Mouse (Mus musculus) layer of hippocampus, postnatal 10 days (tissue): ENCODE measurements around the gene Cmas. TPM values are rescaled to one million over a fixed set of nuclear protein-coding genes. Genes with fewer than 3 reads are reported as not detected.

Source experiments
- DNase-seq, 2 experiments: peaks; one replicate each; pipeline ENCODE4 v3.0.0; 2021; ENCODE audit warnings: low spot score in 2 of 2
- total RNA-seq, 2 experiments: library from RNA; stranded (reverse); gene quantifications; 2 replicates each; pipeline ENCODE4 v1.2.3; 2021

Gene Cmas
- total RNA-seq, 2 experiments from 2014 or later = 134 to 138 TPM

- DNase-seq = no peak
These were observed 35.9 kb downstream of the Cmas start for GRCm38 (mm10) chr6:142792241-142792968.

DNA sequence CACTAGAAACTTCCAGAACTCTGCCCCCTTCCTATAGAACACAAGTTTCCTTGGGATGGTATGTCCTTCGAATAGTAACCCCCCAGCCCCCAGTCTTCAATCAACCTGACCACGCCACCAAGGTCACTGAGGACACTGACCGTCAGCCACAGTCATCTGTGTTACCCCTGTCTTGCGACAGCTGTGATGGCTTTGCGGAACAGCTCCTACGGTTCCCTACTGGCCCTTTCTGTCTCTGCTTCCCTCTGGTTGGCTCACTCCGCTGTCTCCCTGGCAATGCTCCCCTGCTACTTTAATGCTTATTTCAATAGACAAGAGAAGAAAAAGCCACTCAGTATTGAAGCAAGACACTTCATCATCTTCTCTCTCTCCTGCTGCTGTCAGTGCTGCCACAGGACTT lies 37.0 kb downstream of the Cmas start:
- DNase-seq = no peak

DNA sequence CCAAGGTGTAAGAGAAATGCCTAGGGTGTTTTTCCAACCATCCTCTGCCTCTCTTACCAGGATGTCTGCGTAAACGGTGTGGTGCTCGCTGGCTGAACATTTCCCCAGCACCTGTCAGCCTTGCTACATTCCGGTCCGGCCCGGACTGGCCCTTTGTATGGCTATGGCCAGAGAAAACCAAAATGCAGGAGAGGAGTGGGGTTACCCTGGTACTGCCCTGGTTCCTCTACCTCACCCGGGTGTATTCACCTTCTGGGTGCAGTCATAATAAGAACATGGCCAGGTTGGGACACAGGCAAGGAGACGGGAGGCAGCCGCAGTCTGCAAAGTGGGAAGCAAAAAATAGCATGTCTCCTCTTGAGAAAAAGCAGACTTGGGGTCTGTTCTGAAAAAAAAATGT lies 38.6 kb downstream of the Cmas start:
- DNase-seq = no peak

DNA sequence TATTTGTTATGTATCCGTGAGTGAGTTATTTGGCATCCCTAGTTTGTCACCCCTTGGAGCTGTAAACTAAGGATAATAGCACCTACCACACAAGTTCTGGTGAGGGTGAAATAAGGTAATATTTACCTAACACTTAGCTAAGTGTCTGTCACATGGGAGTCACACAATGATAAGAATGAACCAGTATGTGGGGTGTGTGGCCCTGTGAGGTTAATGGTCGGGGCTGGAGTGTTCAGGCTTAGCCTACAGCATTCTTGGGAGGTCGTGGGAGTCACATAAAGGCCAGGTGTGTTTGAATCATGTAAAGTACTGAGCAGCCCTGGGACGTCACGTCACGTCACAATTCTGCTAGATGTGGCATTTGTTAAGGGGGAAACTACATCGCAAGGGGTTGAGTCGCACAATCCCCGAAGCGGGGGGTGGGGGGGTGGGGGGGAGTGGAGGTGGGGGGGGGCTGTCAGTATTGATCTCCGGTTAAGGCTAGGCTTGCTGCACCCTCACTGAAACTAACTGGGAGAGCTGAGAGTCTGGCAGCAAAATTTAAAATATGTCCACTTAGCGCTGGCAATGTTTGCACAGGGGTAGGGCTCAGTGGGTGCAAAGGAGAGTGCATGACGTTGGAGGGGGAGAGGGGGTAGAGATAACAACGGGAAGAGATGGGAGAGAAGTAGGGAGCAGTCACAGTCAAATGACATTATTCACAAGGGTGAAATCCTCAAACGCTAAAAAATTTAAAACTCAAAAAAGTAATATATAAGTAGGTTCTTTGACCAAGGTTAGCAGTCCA lies 39.4 kb downstream of the Cmas start:
- DNase-seq = no peak

DNA sequence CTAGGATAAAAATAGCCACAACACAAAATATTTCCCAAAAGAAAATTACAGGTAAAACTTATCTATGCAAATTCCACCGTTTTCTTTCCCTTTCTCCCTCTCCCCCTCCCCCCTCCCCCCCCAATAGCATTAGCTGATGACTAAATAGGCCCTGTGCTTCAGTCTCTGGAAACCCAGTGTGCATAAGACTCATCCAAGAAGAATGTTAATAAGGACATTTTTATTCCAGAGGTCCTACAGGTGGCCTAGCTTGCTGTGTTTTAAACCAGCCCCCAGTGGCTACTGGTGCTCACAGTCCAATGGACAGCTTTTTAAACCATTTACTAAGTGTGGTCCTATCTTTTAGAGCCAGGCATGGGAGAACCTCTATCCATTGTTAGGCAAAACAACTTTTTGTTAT lies 41.5 kb downstream of the Cmas start:
- no peak for DNase-seq

GRCm38 (mm10) chr6:142798837-142799236 lies 42.4 kb downstream of the Cmas start:
- no peak for DNase-seq

- DNase-seq = no peak
These were observed 43.4 kb downstream of the Cmas start for GRCm38 (mm10) chr6:142799704-142800374.

DNA sequence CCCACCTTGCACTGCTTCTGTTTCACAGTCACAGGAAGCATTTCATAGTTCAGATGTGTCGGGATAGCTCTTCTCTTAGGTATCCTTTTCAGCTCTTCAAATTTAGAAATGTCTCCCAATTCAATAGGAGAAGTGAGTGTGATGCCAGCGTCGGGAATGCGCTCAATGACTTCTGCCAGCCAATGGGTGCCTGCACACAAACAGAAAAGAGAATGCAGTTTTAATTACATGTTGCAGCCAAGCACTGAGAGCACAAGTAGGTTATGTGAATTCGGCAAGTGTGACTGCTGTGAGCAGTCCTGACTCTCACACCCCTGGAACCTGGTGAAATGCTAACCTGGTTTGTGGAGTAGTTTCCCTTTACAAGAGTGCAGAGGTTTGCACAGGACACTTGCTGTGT lies 45.2 kb downstream of the Cmas start:
- no peak for DNase-seq

DNA sequence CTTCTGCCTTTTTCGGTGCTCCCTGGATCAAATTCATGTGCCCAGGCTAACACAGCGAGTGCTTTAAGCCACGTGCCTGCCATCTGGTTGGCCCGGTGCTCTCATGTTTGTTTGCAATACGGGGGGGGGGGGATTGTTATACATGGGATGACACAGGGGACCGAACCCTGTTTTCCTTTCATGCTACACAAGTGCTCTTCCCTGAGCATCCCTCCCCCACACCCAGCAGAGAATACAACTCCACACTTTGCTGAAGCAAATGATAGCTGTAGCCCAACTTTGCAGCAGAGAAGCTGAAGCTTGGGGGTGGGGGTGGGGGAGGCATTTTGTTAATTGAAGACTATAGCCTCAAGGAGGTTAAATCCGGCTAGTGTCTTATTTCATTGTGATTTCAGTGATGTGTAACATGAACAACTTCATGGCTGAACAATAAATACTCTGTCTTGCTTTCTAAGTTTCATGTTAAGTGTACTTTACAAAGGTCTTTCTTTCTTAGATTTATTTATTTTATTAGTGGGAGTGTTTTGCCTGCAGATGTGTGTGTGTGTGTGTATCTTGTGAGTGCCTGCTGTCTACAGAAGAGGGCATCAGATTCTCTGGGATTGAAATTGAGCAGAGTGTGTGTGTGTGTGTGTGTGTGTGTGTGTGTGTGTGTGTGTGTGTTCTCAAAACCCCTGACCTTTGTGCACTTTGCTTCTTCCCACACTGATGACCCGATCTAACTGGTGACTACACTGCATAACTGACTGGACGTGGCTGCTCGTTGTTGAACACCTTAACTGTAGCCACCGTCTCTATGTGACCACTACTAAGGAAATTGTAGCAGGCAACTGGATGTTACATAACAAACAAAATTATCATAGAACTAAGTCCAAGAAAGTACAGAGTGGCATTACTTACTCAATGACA lies 46.4 kb downstream of the Cmas start:
- no peak for DNase-seq

GRCm38 (mm10) chr6:142804402-142804801 lies 47.9 kb downstream of the Cmas start, which contains the start of gene Sult6b2:
Gene Sult6b2, minus strand, starts transcription at chr6:142804502.
- DNase-seq = no peak

GRCm38 (mm10) chr6:142806326-142806725 lies 49.8 kb downstream of the Cmas start:
- DNase-seq = no peak

- DNase-seq = no peak
These were observed 53.0 kb downstream of the Cmas start for GRCm38 (mm10) chr6:142809373-142810098.

- DNase-seq = no peak
These were observed 53.8 kb downstream of the Cmas start for GRCm38 (mm10) chr6:142810239-142810638.

DNA sequence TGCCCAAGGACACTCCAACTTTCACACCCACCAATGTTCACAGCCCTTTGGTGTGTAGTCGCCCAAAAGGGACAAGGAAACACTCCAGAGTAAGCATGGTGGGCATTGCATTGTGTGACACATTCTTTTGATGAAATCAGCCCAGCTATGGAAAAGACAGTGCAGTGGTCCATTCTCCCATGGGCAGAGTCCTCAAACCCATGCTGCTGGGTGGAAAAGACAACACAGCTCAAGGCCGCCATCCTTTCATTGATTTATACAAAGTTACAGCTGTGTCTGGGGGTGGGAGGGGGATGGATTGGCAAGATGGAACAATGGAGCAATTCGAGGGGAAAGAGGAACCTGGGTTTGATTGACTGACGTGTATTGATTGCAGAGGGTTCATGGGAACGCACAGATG lies 56.5 kb downstream of the Cmas start:
- DNase-seq = no peak

DNA sequence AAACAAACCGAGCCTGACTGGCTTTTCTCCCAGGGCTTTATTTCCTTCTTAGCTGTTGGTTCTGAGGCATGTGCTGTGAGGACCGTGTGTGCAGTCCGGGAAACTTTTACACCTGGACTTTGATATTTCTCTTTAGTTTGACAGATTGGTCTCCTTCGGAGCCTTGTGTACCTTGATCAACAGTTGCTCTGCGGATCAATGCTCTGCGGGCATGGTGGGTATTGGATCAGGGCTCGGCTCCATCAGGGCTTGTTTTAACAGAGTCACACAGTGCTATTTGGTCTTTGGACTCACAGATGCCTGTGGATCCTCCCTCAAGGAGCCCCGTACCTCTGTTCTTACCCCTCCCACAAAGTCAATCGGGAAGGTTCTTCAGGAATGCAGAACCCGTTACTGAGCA lies 57.5 kb downstream of the Cmas start:
- no peak for DNase-seq

- DNase-seq = peak; percentile 85 to 91
These were observed 58.0 kb downstream of the Cmas start for GRCm38 (mm10) chr6:142814495-142814921.

DNA sequence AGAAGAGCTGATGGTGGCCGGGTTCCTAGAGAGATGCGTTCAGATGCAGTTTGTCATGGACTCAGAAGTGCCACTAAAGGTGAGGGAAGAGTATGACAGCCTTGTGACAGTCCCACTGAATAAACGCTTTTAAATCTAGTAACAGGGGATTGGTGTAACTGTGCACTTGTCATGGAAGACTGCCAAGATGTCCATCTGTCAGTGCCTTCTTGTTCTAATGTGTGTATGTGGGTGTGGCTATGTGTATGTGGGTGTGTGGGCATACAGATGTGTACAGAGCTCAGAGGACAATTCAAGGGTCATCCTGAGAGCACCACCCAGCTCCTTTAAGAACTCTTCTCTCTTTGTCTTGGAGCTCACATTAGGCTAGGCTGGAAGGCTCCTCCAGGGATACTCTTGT lies 59.0 kb downstream of the Cmas start:
- no peak for DNase-seq

DNA sequence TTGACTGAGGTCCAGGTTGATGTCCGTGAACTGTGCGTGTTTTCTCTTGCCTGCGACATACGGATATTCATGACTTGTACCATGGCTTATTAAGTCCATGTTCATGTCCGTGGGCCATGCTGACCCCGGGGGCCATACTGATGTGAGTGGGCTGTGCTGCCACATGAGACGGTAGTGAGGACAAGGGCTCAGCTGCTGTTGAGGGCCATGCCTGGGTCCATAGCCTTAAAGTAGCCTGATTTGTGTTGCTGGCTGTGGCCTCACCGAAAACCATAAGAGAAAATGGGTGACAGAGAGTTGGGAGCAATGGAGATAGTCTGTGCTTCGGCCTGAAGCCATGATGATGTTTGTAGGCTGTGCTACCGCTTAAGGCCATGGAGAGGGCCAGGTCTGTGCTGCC lies 61.8 kb downstream of the Cmas start:
- no peak for DNase-seq

GRCm38 (mm10) chr6:142823008-142823787 lies 66.7 kb downstream of the Cmas start:
- DNase-seq = peak in 1 of 2 experiments; percentile 4
